Mouse (Mus musculus): ENCODE results near the gene Fgd3.

GRCm38 (mm10) chr13:49271831-49272765, 48.0 kb downstream of the Fgd3 start:
- TF ChIP-seq POLR2A (IDR thresholded peaks at IDR 0.05; ENCODE audit: borderline replicate concordance, insufficient read depth, low read length): no peak
- TF ChIP-seq CTCF (IDR thresholded peaks at IDR 0.05; ENCODE audit: borderline replicate concordance, insufficient read depth, low read depth, low read length): no peak

Measured in cerebellum, adult 2 months (tissue).